Mouse (Mus musculus): ENCODE measurements around the gene Taf5l.
"Not testable (repeated sequence)": the region's sequence is repeated elsewhere in the genome, so short reads cannot be mapped to it uniquely, and the experiment has no call there.

The Taf5l gene

GRCm38 (mm10) chr8:124014299-124014698 lies 6.9 kb downstream of the Taf5l start:
- not testable (repeated sequence) for DNase-seq (ENCODE audit: low read depth, low spot score)

- no peak for DNase-seq (ENCODE audit: low read depth, low spot score)
Measured at GRCm38 (mm10) chr8:124011989-124012586, 9.1 kb downstream of the Taf5l start.

GRCm38 (mm10) chr8:124011580-124011979 lies 9.6 kb downstream of the Taf5l start:
- DNase-seq (ENCODE audit: low read depth, low spot score) = no peak

- no peak for DNase-seq (ENCODE audit: low read depth, low spot score)
Measured at GRCm38 (mm10) chr8:124007829-124008228, 13.4 kb downstream of the Taf5l start.

- no peak for DNase-seq (ENCODE audit: low read depth, low spot score)
Measured at GRCm38 (mm10) chr8:124002546-124003108, 18.6 kb downstream of the Taf5l start.

- no peak for DNase-seq (ENCODE audit: low read depth, low spot score)
Measured at GRCm38 (mm10) chr8:123999568-123999967, 21.6 kb downstream of the Taf5l start.

GRCm38 (mm10) chr8:123993997-123994396 lies 27.2 kb downstream of the Taf5l start:
- DNase-seq (ENCODE audit: low read depth, low spot score) = no peak

- no peak for DNase-seq (ENCODE audit: low read depth, low spot score)
Measured at GRCm38 (mm10) chr8:123993597-123993996, 27.6 kb downstream of the Taf5l start.

GRCm38 (mm10) chr8:123992587-123992986 lies 28.6 kb downstream of the Taf5l start:
- DNase-seq (ENCODE audit: low read depth, low spot score) = no peak

GRCm38 (mm10) chr8:123990277-123991049 lies 30.7 kb downstream of the Taf5l start:
- no peak for DNase-seq (ENCODE audit: low read depth, low spot score)

GRCm38 (mm10) chr8:123989128-123989527 lies 32.1 kb downstream of the Taf5l start:
- DNase-seq (ENCODE audit: low read depth, low spot score) = no peak

GRCm38 (mm10) chr8:123988605-123989038 lies 32.6 kb downstream of the Taf5l start:
- DNase-seq (ENCODE audit: low read depth, low spot score) = no peak

GRCm38 (mm10) chr8:123982826-123983400 lies 38.3 kb downstream of the Taf5l start, which contains the start of gene Abcb10:
Gene Abcb10, minus strand, starts transcription at chr8:123983122.
- peak; percentile 70 for DNase-seq (ENCODE audit: low read depth, low spot score)

GRCm38 (mm10) chr8:123982291-123982793 lies 38.9 kb downstream of the Taf5l start:
- DNase-seq (ENCODE audit: low read depth, low spot score) = no peak

- no peak for DNase-seq (ENCODE audit: low read depth, low spot score)
Measured at GRCm38 (mm10) chr8:123981674-123982073, 39.5 kb downstream of the Taf5l start.

GRCm38 (mm10) chr8:123980239-123980638 lies 41.0 kb downstream of the Taf5l start:
- DNase-seq (ENCODE audit: low read depth, low spot score) = no peak

- DNase-seq (ENCODE audit: low read depth, low spot score) = no peak
Measured at GRCm38 (mm10) chr8:123978926-123979325, 42.3 kb downstream of the Taf5l start.

- no peak for DNase-seq (ENCODE audit: low read depth, low spot score)
Measured at GRCm38 (mm10) chr8:123978166-123978838, 42.9 kb downstream of the Taf5l start.

GRCm38 (mm10) chr8:123977499-123977898 lies 43.7 kb downstream of the Taf5l start:
- DNase-seq (ENCODE audit: low read depth, low spot score) = no peak

- DNase-seq (ENCODE audit: low read depth, low spot score) = no peak
Measured at GRCm38 (mm10) chr8:123973495-123973894, 47.7 kb downstream of the Taf5l start.

GRCm38 (mm10) chr8:123966896-123967295 lies 54.3 kb downstream of the Taf5l start:
- DNase-seq (ENCODE audit: low read depth, low spot score) = no peak

GRCm38 (mm10) chr8:123961371-123961770 lies 59.8 kb downstream of the Taf5l start:
- no peak for DNase-seq (ENCODE audit: low read depth, low spot score)
